Mouse (Mus musculus) neural tube, embryonic 14.5 days (tissue): ENCODE data around the gene Vsig8. TPM values are rescaled to one million over a fixed set of nuclear protein-coding genes. Genes with fewer than 3 reads are reported as not detected.

Source experiments
- ATAC-seq: fragments of 200-750 bp; cut with Nextera tagmentation; 2 replicates; pipeline ENCODE4 v1.8.0; 2017; ENCODE audit warnings: low read depth, mild to moderate bottlenecking, moderate TSS enrichment, moderate library complexity
- H3K27ac ChIP-seq: fragments of 300-500 bp; sonication (generic); 2 replicates; pipeline ENCODE4 v1.5.1; 2014; ENCODE audit warnings: low read depth, mild to moderate bottlenecking, control low read depth, low read length, moderate library complexity, mixed read lengths
- H3K27me3 ChIP-seq: fragments of 300-500 bp; sonication (generic); 2 replicates; pipeline ENCODE4 v1.6.1; 2014; ENCODE audit warnings: low read length; ENCODE audit not compliant: control insufficient read depth, insufficient read depth
- H3K36me3 ChIP-seq: fragments of 300-500 bp; sonication (generic); 2 replicates; pipeline ENCODE4 v1.6.1; 2014; ENCODE audit warnings: low read length, mixed read lengths; ENCODE audit not compliant: control insufficient read depth, insufficient read depth
- H3K4me1 ChIP-seq: fragments of 300-500 bp; sonication (generic); 2 replicates; pipeline ENCODE4 v1.6.1; 2014; ENCODE audit warnings: low read length; ENCODE audit not compliant: control insufficient read depth, insufficient read depth
- H3K4me2 ChIP-seq: fragments of 300-500 bp; sonication (generic); 2 replicates; pipeline ENCODE4 v1.6.1; 2014; ENCODE audit warnings: mild to moderate bottlenecking, low read depth, low read length, control low read depth
- H3K4me3 ChIP-seq: fragments of 300-500 bp; sonication (generic); 2 replicates; pipeline ENCODE4 v1.5.1; 2014; ENCODE audit warnings: low read depth, low read length, control low read depth, mixed read lengths
- H3K9ac ChIP-seq: fragments of 300-500 bp; sonication (generic); replicated peaks from 2 replicates; pipeline ENCODE4 v1.6.1; 2014; ENCODE audit warnings: low read depth, mild to moderate bottlenecking, control low read depth, low read length, mixed read lengths
- H3K9me3 ChIP-seq: fragments of 300-500 bp; sonication (generic); 2 replicates; pipeline ENCODE4 v1.6.1; 2016; ENCODE audit warnings: low read length; ENCODE audit not compliant: control insufficient read depth
- WGBS: fragments of 180-500 bp; shearing (Covaris S2); extraction: QIAGEN DNeasy Blood & Tissue Kit; methylation state at CpG from one replicate; pipeline ENCODE4 v1.1.7; 2014; 5-methylcytosine and 5-hydroxymethylcytosine counted together
- polyA plus RNA-seq: library from polyadenylated mRNA; unstranded; fragments of >200 nt; fragmentation: Nextera tagmentation; extraction: Ambion mirVana; gene quantifications from 2 replicates; pipeline ENCODE4 v1.2.1, GENCODE M21; 2014

Gene Vsig8
- polyA plus RNA-seq, 1 experiment from 2014 or later, result 1.5 TPM

DNA sequence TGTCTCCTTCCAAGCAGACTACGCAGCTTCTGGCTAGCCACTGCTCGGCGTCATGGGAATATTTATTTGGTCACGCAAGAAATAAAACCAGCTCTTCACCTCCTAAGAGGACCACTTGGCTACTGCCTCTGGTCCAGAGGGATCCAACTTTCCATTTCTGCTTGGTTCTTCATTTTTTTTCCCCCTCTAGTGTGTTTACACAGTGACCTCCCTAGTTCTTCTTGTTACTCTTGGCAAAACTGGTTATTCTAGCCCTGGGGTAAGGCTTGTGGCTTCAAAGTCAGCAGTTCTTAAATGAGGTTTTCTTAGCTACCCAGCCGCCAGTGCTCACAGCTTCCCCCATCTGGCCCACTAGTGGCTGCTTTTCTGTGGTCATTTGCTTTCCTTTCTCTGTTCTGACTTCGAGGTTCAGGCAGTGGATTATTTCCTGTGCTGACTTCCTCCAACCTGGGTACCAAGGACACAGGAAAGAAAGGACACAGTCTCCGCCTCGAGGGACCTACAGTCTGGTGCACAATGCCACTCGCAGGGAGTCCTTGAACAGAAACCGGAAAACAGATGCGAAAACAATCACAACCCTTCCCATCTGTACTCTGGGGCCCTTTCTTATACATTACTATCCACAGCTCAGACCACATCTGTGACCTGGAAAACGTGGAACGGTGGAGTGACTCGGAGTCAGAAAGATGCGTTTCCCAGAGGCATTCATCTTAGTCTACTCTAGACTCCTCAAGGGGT lies 30.5 kb upstream of the Vsig8 start:
- Histone ChIP-seq H3K27me3 (no peaks in the 10 kb centered on the region), H3K9me3 (no peaks in the 10 kb centered on the region), H3K9ac (no peak overlapping the region), H3K4me1 (0 out of 2 replicates have a peak, but pooled peaks cover 4% of the 10 kb centered on the region), H3K36me3 (no peaks in the 10 kb centered on the region), H3K4me3 (no peak overlapping the region), H3K27ac (no peak overlapping the region), H3K4me2 (no peak overlapping the region; the same call in 1 of the 2 replicates)
- ATAC-seq, result no peak
- 34% methylated on average over 15 of the region's 15 CpGs for WGBS

DNA sequence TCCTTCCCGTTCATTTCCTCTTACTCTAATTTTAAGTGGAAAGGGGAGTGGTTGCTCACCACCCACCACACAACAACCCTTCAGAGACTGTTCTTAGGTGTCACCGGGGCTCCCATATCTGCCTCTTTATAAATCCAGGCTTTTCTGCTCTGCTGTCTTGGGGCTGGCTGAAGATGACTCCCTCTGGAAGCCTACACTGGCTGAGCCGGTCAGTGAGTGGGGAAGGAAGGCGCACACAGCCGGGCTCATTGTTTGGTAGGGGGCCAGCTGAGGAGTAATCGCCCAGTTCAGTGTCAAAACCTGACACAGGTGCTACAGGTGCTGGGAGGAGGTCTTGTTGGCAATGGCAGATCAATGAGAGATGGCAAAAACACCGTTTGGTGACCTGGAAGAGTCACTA lies 29.8 kb upstream of the Vsig8 start:
- no peak overlapping the region; the same call in 1 of the 2 replicates for H3K4me2 ChIP-seq
- no peaks in the 10 kb centered on the region for H3K27me3 ChIP-seq
- WGBS, result 69% methylated on average over 7 of the region's 7 CpGs
- H3K9me3 ChIP-seq, result no peaks in the 10 kb centered on the region
- ATAC-seq, result no peak
- H3K4me3 ChIP-seq, result no peak overlapping the region
- peaks cover 8% of the 10 kb centered on the region; the same call in 1 of the 2 replicates for H3K4me1 ChIP-seq
- H3K9ac ChIP-seq, result no peak overlapping the region
- no peak overlapping the region for H3K27ac ChIP-seq
- no peaks in the 10 kb centered on the region for H3K36me3 ChIP-seq

DNA sequence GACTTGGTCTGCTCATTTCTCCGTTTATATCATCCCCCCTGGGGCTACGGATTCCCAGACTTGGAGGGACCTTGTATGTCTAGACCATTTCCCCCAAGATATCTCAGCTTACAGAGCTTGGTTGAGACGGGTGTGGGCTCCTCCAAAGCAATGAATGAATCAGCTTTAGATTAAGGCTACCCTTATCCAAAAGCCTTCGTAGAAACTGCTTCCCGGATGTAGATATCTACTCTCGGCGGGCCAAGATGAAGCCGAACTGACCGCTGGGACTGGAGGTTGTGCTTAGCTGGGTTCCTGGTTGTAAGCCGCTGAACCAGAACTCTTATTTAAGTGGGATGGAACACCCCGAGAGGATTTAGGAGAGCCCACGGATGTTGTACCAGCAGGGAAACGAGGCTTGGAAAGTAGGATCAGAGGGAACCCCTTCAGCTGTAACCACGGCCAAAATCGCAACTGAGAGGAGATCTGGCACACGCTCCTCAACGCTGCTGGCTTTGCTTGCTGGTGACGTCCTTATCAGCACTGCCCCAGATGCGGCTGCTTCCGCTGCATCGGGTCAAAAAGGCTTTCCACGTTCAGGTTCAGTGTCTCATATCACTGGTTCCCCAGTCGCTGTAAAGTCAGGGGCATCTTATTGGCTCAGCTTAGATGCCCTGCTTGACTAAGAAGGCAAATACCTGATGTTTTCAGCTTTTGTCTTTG lies 29.2 kb upstream of the Vsig8 start:
- Histone ChIP-seq H3K4me3 (no peak overlapping the region), H3K4me2 (no peak overlapping the region), H3K27ac (no peak overlapping the region), H3K4me1 (peaks cover 10% of the 10 kb centered on the region; the same call in 1 of the 2 replicates), H3K9me3 (no peaks in the 10 kb centered on the region), H3K27me3 (no peaks in the 10 kb centered on the region), H3K9ac (no peak overlapping the region), H3K36me3 (no peaks in the 10 kb centered on the region)
- WGBS, result 79% methylated on average over 23 of the region's 23 CpGs
- ATAC-seq, result no peak

DNA sequence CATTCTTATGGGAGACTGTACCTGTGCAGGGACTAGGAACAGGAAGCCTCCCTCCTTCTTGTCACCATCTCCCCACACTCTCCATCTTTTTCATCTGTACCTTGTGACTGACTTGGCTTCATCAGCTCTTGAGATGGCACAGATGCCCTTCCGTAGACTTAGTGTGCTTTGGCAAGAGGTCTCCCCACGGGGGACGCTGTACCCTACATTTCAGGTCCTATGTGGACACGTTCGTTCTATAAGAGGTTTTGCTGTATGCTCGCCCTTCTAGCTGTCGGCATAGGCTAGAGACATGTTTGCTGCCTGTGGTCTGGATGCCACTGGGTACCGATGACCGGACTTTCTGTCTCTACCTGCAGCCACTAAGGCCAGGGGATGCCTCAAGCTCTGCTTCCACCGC lies 28.3 kb upstream of the Vsig8 start:
- WGBS, result 96% methylated on average over 10 of the region's 10 CpGs
- ATAC-seq, result no peak
- Histone ChIP-seq H3K27ac (no peak overlapping the region), H3K36me3 (no peaks in the 10 kb centered on the region), H3K4me3 (no peak overlapping the region), H3K9ac (no peak overlapping the region), H3K27me3 (no peaks in the 10 kb centered on the region), H3K4me1 (peaks cover 10% of the 10 kb centered on the region; the same call in 1 of the 2 replicates), H3K4me2 (no peak overlapping the region), H3K9me3 (no peaks in the 10 kb centered on the region)

DNA sequence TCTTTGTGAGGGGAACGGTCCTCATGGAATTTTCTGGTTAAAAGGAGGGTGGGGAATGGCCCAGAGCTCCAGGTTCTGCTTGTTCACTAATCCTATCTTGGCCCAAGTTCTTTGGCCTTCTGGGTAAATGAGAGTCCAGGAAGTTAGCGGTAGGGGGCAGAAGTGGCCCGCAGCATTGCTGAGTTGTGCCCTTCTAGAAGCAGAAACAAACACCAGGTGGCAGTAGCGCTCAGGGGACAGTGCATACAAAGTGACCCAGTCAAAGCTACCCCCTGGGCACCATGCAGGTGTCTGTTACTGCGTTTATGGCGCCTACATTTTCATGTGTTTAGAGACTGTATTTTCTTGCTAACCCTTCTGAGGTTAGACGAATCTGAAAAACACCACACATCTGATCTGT lies 27.0 kb upstream of the Vsig8 start:
- WGBS, result 7% methylated on average over 7 of the region's 7 CpGs
- peak; percentile 67 for ATAC-seq

DNA sequence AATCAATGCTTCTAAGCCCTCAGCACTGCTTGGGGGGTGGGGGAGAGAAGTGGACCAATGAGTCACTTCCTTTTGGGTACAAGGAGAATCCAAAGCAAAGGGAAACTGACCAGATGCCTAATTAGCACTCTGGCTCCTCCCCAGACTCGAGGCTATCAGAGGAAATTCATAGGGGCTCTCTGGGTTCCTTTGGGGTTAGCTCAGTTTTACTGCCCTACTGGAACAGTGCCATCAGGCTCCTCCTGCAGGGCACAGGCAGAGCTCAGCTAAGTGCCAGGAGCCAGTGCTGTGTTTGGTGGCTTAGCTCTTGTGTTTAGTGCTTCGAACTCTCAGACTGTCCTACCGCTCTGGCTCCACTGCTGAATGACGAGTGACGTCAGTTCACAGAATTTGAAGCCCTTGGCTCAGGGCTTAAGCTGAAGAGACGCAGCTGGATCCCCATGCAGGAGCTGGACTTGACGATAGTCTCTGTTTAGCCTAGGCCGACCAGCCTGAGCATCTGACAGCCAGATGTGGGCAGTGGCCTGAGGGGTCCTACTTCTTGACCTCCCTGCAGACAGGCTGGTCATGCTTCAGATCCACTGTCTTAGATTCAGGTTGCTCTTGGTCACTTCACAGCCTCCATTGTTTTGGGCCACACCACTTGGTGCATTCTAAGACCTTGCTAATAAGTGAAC lies 25.1 kb upstream of the Vsig8 start:
- no peaks in the 10 kb centered on the region for H3K27me3 ChIP-seq
- no peak overlapping the region for H3K4me3 ChIP-seq
- no peak overlapping the region for H3K9ac ChIP-seq
- no peaks in the 10 kb centered on the region for H3K9me3 ChIP-seq
- H3K4me2 ChIP-seq, result no peak overlapping the region
- H3K36me3 ChIP-seq, result no peaks in the 10 kb centered on the region
- H3K27ac ChIP-seq, result no peak overlapping the region
- peak; percentile 44; the same call in 1 of the 2 replicates for ATAC-seq
- peaks cover 7% of the 10 kb centered on the region; the same call in 1 of the 2 replicates for H3K4me1 ChIP-seq
- 21% methylated on average over 8 of the region's 8 CpGs for WGBS

More for the DNA sequence above, 27.0 kb upstream of the Vsig8 start:
- no peaks in the 10 kb centered on the region for H3K9me3 ChIP-seq
- no peak overlapping the region for H3K4me2 ChIP-seq
- H3K9ac ChIP-seq, result no peak overlapping the region
- peaks cover 10% of the 10 kb centered on the region; the same call in 1 of the 2 replicates for H3K4me1 ChIP-seq
- no peaks in the 10 kb centered on the region for H3K27me3 ChIP-seq
- H3K36me3 ChIP-seq, result no peaks in the 10 kb centered on the region
- H3K4me3 ChIP-seq, result no peak overlapping the region
- no peak overlapping the region for H3K27ac ChIP-seq

DNA sequence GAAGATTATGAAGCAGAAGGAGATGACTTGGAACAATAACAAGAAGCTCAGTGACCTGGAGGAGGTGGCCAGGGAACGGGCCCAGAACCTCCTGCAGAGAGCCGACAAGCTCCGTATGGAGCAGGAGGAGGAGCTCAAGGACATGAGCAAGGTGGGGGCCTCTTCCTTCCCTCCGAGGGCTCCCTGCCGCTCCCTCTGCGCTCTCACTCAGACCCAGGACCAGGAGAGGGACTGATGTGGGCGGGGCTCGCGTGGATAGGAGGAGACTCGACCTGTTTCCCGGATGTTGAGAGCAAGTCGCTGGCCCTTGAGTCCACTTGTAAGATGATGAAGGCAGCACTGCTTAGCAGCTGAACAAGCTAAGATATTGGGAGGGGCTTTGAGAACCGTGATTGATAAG lies 23.2 kb upstream of the Vsig8 start:
- no peaks in the 10 kb centered on the region for H3K36me3 ChIP-seq
- 5% methylated on average over 11 of the region's 13 CpGs for WGBS
- no peak overlapping the region for H3K4me3 ChIP-seq
- ATAC-seq, result peak; percentile 18; the same call in 1 of the 2 replicates
- no peak overlapping the region for H3K9ac ChIP-seq
- H3K27ac ChIP-seq, result no peak overlapping the region
- H3K4me1 ChIP-seq, result peaks cover 7% of the 10 kb centered on the region; the same call in 1 of the 2 replicates
- no peaks in the 10 kb centered on the region for H3K9me3 ChIP-seq
- H3K4me2 ChIP-seq, result peak overlapping the region; percentile 12; the same call in 1 of the 2 replicates
- no peaks in the 10 kb centered on the region for H3K27me3 ChIP-seq

DNA sequence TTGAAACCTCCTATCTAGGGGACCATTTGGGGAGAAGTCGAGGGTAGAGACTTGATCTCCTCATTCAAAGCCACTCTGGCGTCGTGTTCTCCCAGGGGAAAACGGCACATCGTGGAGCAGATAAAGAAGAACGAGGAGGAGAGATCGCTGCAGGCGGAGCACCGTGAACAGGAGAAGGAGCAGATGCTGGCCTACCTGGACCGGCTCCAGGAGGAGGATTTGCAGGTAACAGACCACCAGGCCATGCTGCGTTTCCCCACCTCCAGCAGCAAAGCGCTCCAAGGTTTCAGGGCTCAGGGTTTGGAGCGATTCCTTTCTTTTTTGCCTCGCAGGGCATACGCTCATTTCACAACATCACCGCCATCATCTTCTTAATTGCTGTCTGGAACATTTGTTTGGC lies 20.6 kb upstream of the Vsig8 start:
- no peak overlapping the region for H3K4me3 ChIP-seq
- no peaks in the 10 kb centered on the region for H3K9me3 ChIP-seq
- peaks cover 10% of the 10 kb centered on the region; the same call in 1 of the 2 replicates for H3K4me1 ChIP-seq
- H3K36me3 ChIP-seq, result no peaks in the 10 kb centered on the region
- H3K9ac ChIP-seq, result no peak overlapping the region
- no peak overlapping the region for H3K4me2 ChIP-seq
- WGBS, result 64% methylated on average over 16 of the region's 16 CpGs
- no peak overlapping the region; the same call in 1 of the 2 replicates for H3K27ac ChIP-seq
- no peaks in the 10 kb centered on the region for H3K27me3 ChIP-seq
- ATAC-seq, result no peak
